Mouse (Mus musculus) limb, embryonic 11.5 days (tissue): ENCODE results near the gene Cd19. TPM values are rescaled to one million over a fixed set of nuclear protein-coding genes. Genes with fewer than 3 reads are reported as not detected.

Source experiments
- ATAC-seq: fragments of 200-750 bp; cut with Nextera tagmentation; 2 replicates; pipeline ENCODE4 v1.8.0; 2017; ENCODE audit warnings: low read depth; ENCODE audit not compliant: insufficient number of reproducible peaks, low FRiP score, low TSS enrichment
- DNase-seq: peaks from one replicate; pipeline ENCODE4 v3.0.0-alpha.2; 2015; ENCODE audit warnings: low spot score
- H3K27ac ChIP-seq: fragments of 300-500 bp; sonication (generic); replicated peaks from 2 replicates; pipeline ENCODE4 v1.5.1; 2014; ENCODE audit warnings: low read depth, mild to moderate bottlenecking, low read length
- H3K27me3 ChIP-seq: fragments of 300-500 bp; sonication (generic); 2 replicates; pipeline ENCODE4 v1.6.1; 2014; ENCODE audit warnings: mild to moderate bottlenecking, low read length, mixed read lengths; ENCODE audit not compliant: control insufficient read depth, insufficient read depth
- H3K36me3 ChIP-seq: fragments of 300-500 bp; sonication (generic); 2 replicates; pipeline ENCODE4 v1.6.1; 2014; ENCODE audit warnings: mild to moderate bottlenecking, low read length, moderate library complexity, mixed read lengths; ENCODE audit not compliant: control insufficient read depth, insufficient read depth
- H3K4me1 ChIP-seq: fragments of 300-500 bp; sonication (generic); 2 replicates; pipeline ENCODE4 v1.6.1; 2014; ENCODE audit warnings: low read length, mixed read lengths; ENCODE audit not compliant: control insufficient read depth, insufficient read depth
- H3K4me2 ChIP-seq: fragments of 300-500 bp; sonication (generic); 2 replicates; pipeline ENCODE4 v1.6.1; 2014; ENCODE audit warnings: low read depth, mild to moderate bottlenecking, moderate library complexity; ENCODE audit not compliant: severe bottlenecking
- H3K4me3 ChIP-seq: fragments of 300-500 bp; sonication (generic); 2 replicates; pipeline ENCODE4 v1.5.1; 2014; ENCODE audit warnings: low read depth, low read length
- H3K9ac ChIP-seq: fragments of 300-500 bp; sonication (generic); 2 replicates; pipeline ENCODE4 v1.6.1; 2014; ENCODE audit warnings: mild to moderate bottlenecking, low read length
- H3K9me3 ChIP-seq: fragments of 300-500 bp; sonication (generic); 2 replicates; pipeline ENCODE4 v1.6.1; 2016; ENCODE audit warnings: low read length; ENCODE audit not compliant: control insufficient read depth
- WGBS: fragments of 180-500 bp; shearing (Covaris S2); extraction: QIAGEN DNeasy Blood & Tissue Kit; methylation state at CpG from one replicate; pipeline ENCODE4 v1.1.7; 2014; 5-methylcytosine and 5-hydroxymethylcytosine counted together
- polyA plus RNA-seq: library from polyadenylated mRNA; unstranded; fragments of >200 nt; fragmentation: Nextera tagmentation; extraction: Ambion mirVana; gene quantifications from 2 replicates; pipeline ENCODE4 v1.2.1, GENCODE M21; 2014

The Cd19 gene
- polyA plus RNA-seq, 1 experiment from 2014 or later: not detected

DNA sequence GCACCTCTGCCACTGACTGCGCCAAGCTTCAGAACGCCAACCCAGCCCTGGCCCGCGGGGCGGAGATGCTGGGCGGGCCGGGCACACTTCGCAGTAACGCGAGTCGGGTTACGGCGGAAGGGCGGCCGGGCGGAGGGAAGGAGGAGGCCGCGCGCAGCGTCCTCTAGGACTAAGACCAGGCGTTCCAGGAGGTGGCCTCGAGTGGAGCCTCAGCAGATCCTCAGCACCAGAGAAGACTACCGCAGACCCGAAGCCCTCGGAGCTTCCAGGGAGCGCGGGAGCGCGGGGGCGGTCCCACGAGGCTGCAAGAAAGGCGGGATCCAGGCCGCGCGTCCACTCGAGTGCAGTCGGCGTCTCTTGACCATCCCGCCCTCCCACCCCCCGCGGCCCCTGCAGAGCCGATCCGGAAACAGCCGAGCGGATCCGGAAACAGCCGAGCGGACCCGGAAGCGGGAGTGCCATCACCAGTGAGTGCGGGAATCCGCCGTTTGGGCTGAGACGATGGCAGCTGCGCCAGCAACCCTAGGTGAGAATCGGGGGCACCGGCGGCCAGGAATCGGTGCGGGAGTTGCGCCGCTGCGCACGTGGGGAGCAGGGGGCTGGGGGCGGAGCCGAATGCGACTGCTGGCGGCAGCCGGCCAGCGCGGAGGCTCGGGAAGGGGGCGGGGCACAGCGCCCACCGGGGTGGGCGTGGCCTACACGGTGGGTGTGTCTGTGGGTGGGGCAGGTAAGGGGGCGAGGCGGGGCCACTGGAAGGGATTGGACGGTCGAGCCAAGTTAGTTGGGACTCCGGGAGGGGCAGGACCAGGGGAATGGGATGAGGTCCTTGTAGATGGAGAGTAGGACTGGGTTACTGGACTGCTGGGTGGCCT lies 14.2 kb upstream of the Cd19 start, which contains the start of gene Rabep2:
Gene Rabep2 (plus strand): TSS at position 129 of the 872 bp plus-strand sequence.
- H3K27me3 ChIP-seq: no peaks in the 10 kb centered on the region

DNA sequence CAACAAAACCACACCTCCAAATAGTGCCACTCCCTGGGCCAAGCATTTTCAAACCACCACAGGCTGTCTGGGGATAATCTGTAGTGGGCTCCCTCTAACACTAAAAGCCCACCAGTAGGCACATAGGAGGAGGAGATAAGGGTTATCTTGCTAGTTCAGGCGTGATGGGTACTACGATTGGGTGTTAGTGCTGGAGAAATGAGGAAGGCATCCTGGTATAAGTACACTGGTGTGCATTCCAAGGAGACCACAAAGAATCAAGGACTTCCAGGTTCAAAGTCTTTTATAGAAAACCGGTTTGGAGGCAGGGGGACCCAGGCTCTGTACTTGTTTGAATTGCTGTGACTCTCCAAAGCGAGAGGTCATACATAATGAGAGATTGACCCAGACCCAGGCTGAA lies 13.5 kb upstream of the Cd19 start:
- Histone ChIP-seq H3K36me3 (no peaks in the 10 kb centered on the region), H3K4me2 (peak overlapping the region; percentile 73), H3K27me3 (no peaks in the 10 kb centered on the region), H3K9me3 (no peaks in the 10 kb centered on the region), H3K27ac (peak overlapping the region; percentile 92), H3K4me1 (peaks cover 11% of the 10 kb centered on the region), H3K9ac (peak overlapping the region; percentile 79), H3K4me3 (peak overlapping the region; percentile 74)
- WGBS: 20% methylated on average over 4 of the region's 4 CpGs
- DNase-seq (peak; percentile 28), ATAC-seq (0 out of 2 replicates have a peak, but pooled peaks have one; percentile 0)

More for the DNA sequence above, 14.2 kb upstream of the Cd19 start, which contains the start of gene Rabep2:
- Histone ChIP-seq H3K4me2 (peak within 1 kb of the TSS; percentile 73), H3K4me3 (peak within 1 kb of the TSS; percentile 74), H3K4me1 (peaks cover 11% of the 10 kb centered on the region), H3K27ac (peak within 1 kb of the TSS; percentile 92), H3K9ac (peak within 1 kb of the TSS; percentile 79), H3K9me3 (no peaks in the 10 kb centered on the region), H3K36me3 (no peaks in the 10 kb centered on the region)
- peak; percentile 99 for DNase-seq
- ATAC-seq: peak; percentile 92
- under 1% methylated on average over 80 of the region's 82 CpGs for WGBS

DNA sequence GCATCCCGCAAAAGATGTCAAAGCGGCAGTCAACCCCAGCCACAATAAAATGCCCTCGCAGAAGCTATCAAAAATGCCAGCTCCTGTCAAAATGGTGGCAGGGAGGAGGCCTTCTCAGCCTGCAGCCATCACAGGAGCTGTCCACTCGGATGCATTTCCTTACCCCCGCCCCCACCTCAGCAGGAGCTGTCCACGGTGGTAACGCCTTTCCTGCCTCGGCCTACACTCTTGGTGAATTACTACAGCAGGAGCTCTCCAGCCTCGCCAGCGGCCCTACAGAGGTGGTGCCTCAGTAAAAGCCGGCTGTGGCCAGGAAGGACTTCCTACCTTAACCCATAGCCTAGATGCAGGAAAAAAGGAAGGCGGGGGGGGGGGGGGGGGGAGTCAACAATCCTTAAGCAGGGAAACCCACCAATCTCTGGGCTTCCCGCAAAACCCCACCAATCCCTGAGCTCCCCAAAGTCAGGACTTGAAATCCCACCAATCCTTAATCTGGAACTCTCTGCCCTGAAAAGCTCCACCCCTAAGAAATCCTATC lies 12.7 kb upstream of the Cd19 start:
- Histone ChIP-seq H3K9me3 (no peaks in the 10 kb centered on the region), H3K36me3 (no peaks in the 10 kb centered on the region), H3K4me2 (no peak overlapping the region), H3K9ac (no peak overlapping the region), H3K4me3 (no peak overlapping the region), H3K4me1 (peaks cover 11% of the 10 kb centered on the region), H3K27me3 (no peaks in the 10 kb centered on the region), H3K27ac (no peak overlapping the region)
- peak; percentile 33 for DNase-seq
- 48% methylated on average over 12 of the region's 13 CpGs for WGBS
- ATAC-seq: no peak

DNA sequence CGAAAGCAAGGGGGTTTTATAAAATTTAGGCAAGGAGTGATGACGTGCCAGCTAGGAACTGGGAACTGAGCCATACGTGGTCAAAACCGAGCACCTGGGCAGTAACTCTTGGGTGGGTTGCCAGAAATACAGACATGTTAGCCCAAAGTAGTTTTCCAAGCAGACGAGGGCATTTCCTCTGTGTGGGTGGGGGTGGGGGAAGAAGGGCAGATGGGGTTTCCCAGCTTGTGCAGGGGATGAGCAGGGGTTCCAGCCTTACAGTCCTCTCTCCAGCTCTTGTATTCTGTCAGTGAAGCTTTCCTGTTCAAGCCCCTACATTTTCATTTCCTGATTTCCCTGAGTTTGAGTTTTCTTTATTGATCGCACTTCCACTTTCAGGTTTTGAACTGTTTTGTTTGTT lies 9.5 kb upstream of the Cd19 start:
- Histone ChIP-seq H3K4me2 (no peak overlapping the region), H3K27ac (no peak overlapping the region), H3K9ac (no peak overlapping the region), H3K4me1 (peaks cover 7% of the 10 kb centered on the region), H3K36me3 (no peaks in the 10 kb centered on the region), H3K4me3 (no peak overlapping the region), H3K9me3 (no peaks in the 10 kb centered on the region), H3K27me3 (no peaks in the 10 kb centered on the region)
- 85% methylated on average over 6 of the region's 6 CpGs for WGBS
- no peak for DNase-seq
- ATAC-seq: no peak

DNA sequence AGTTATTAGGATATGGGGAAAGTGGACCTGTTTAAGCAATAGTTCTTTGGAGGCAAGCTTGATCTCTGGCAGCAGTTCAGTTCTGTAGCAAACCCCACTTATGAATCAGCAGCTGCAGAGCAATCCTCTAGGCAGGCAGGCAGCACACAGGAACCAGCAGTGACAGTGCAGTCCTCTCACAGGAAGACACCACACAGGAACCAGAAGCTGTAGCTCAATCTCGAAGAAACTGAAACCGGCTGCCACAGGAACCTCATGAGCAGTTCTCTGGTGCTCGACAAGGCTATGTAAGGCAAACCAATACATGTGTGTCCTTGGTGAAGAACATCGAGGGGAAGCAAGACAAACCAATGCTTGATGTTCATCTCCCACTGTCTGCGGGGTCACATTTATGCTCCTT lies 7.1 kb upstream of the Cd19 start:
- Histone ChIP-seq H3K4me2 (no peak overlapping the region), H3K27ac (no peak overlapping the region), H3K9me3 (no peaks in the 10 kb centered on the region), H3K9ac (no peak overlapping the region), H3K4me3 (no peak overlapping the region), H3K27me3 (no peaks in the 10 kb centered on the region), H3K36me3 (no peaks in the 10 kb centered on the region), H3K4me1 (no peaks in the 10 kb centered on the region)
- no peak for DNase-seq
- 85% methylated on average over 5 of the region's 5 CpGs for WGBS
- no peak for ATAC-seq

DNA sequence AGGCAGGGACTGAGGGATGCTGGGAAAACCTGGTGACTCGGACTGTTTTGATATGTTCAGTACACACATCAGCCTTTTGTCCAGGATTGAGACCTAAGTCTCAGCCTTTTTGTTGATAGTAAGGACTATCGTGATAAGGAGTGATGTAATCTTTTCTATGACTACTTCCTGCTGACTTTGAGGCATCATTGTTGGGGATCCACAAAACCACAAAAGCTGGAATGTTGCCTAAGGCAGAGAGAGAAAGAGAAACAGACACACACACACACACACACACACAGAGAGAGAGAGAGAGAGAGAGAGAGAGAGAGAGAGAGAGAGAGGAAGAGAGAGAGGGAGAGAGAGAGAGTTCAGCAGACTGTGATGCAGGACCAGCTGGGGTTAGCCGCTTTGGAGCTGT lies 3.8 kb upstream of the Cd19 start:
- no peak overlapping the region for H3K4me3 ChIP-seq
- DNase-seq (no peak), ATAC-seq (no peak)
- no peaks in the 10 kb centered on the region for H3K36me3 ChIP-seq
- H3K4me1 ChIP-seq: 0 out of 2 replicates have a peak, but pooled peaks cover 3% of the 10 kb centered on the region
- H3K9ac ChIP-seq: no peak overlapping the region
- 83% methylated on average over 3 of the region's 3 CpGs for WGBS
- no peak overlapping the region for H3K4me2 ChIP-seq
- H3K27me3 ChIP-seq: no peaks in the 10 kb centered on the region
- no peaks in the 10 kb centered on the region for H3K9me3 ChIP-seq
- H3K27ac ChIP-seq: no peak overlapping the region

DNA sequence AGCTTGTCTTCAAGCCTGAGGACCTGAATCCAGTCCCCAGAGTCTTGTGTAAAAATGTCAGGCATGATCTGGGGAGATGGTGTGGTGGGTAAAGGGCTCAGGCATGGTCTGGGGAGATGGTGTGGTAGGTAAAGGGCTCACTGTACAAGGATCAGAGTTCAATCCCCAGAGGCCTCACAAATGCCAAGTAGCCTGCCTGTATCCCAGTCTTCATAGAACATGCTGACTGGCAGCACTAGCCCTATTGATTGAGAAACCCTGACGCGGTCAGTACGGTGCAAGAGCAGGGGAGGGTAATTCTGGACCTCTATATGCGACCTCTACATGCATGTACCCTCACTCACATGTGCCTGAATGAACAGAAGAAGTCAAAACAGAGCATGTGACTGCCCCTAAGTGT lies 2.9 kb upstream of the Cd19 start:
- Histone ChIP-seq H3K9ac (no peak overlapping the region), H3K9me3 (no peaks in the 10 kb centered on the region), H3K36me3 (no peaks in the 10 kb centered on the region), H3K27me3 (no peaks in the 10 kb centered on the region), H3K4me3 (no peak overlapping the region), H3K27ac (no peak overlapping the region), H3K4me1 (0 out of 2 replicates have a peak, but pooled peaks cover 3% of the 10 kb centered on the region), H3K4me2 (no peak overlapping the region)
- DNase-seq: no peak
- WGBS: 83% methylated on average over 4 of the region's 4 CpGs
- ATAC-seq: no peak

DNA sequence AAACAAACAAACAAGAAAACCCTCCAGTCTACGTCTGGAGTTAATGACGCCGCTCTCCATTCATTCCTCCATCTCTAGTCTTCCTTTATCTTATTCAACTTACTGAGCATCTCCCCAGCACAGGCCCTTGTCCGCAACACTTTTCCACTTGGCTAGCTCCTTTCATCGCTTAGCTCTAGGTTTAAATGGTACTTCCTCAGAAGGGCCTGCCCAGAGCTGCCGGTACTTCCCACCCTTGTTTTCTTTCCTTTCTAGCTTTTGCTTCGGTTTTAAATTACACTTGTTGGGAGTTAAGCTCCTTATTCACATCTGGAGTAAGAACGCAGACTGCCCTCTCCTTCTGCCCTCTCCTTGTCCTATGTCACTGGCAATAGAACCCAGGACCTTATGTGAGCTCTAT lies 2.4 kb upstream of the Cd19 start:
- Histone ChIP-seq H3K4me3 (no peak overlapping the region), H3K9me3 (no peaks in the 10 kb centered on the region), H3K9ac (no peak overlapping the region), H3K27me3 (no peaks in the 10 kb centered on the region), H3K4me2 (no peak overlapping the region), H3K27ac (no peak overlapping the region), H3K4me1 (0 out of 2 replicates have a peak, but pooled peaks cover 3% of the 10 kb centered on the region), H3K36me3 (no peaks in the 10 kb centered on the region)
- no peak for DNase-seq
- ATAC-seq: no peak
- 66% methylated on average over 8 of the region's 8 CpGs for WGBS
